In genomic region chr13:99307930-99308359, GRCm38 (mm10) we compare ENCODE assay signal across 12 mouse cellular contexts. TPM values are rescaled to one million over a fixed set of nuclear protein-coding genes. Genes with fewer than 3 reads are reported as not detected.
DNase-seq lines count a peak whose midpoint lies in the region; ATAC-seq and TF ChIP-seq lines count a peak whose summit lies in the region.
"Had no signal": no experiment of that assay in that cellular context is flagged by ENCODE, and none has a peak within 500 bp of the region (broad histone marks: within the 10 kb centered on the region; RNA-seq: fewer than 3 reads in every experiment).

No protein-coding gene starts in this region.

- no peak for TF ChIP-seq POLR2A in myocyte (IDR thresholded peaks at IDR 0.05; ENCODE audit: insufficient read length, low read depth)

- H3K27ac ChIP-seq in embryonic facial prominence, embryonic 13.5 days, result 0 out of 2 replicates have a peak overlapping the region, but pooled peaks have one; percentile 28
- no peak overlapping the region for H3K27ac ChIP-seq in embryonic facial prominence, embryonic 10.5 days (replicated peaks)
- peak overlapping the region; percentile 40 for H3K27ac ChIP-seq in lung, postnatal 0 days (ENCODE audit: low read length)
- peak overlapping the region; percentile 95 for H3K27ac ChIP-seq in heart, embryonic 16.5 days (ENCODE audit: low read length)
- H3K27ac ChIP-seq in liver, postnatal 0 days (ENCODE audit: low read depth), result no peak overlapping the region
- H3K27ac ChIP-seq: midbrain, embryonic 10.5 days; neural tube, embryonic 15.5 days had no signal

- no peak overlapping the region for H3K4me2 ChIP-seq in embryonic facial prominence, embryonic 13.5 days
- no peak overlapping the region for H3K4me2 ChIP-seq in lung, postnatal 0 days (replicated peaks; ENCODE audit: low read depth, low read length)
- H3K4me2 ChIP-seq in heart, embryonic 16.5 days (ENCODE audit: low read depth, low read length), result no peak overlapping the region
- H3K4me2 ChIP-seq in myocyte (ENCODE audit: low read depth), result peak overlapping the region; percentile 76
- no peak overlapping the region for H3K4me2 ChIP-seq in liver, postnatal 0 days (ENCODE audit: low read depth, low read length)
- H3K4me2 ChIP-seq: neural tube, embryonic 15.5 days had no signal

- H3K4me1 ChIP-seq in embryonic facial prominence, embryonic 13.5 days, result peaks cover 11% of the 10 kb centered on the region
- H3K4me1 ChIP-seq in embryonic facial prominence, embryonic 10.5 days, result 0 out of 2 replicates have a peak, but pooled peaks cover 3% of the 10 kb centered on the region
- H3K4me1 ChIP-seq in lung, postnatal 0 days (ENCODE audit: insufficient read depth, low read depth, low read length), result peaks cover 11% of the 10 kb centered on the region; the same call in 1 of the 2 replicates
- H3K4me1 ChIP-seq in heart, embryonic 16.5 days (ENCODE audit: control insufficient read depth, insufficient read depth, low read length), result peaks cover 27% of the 10 kb centered on the region
- 0 out of 2 replicates have a peak, but pooled peaks cover 3% of the 10 kb centered on the region for H3K4me1 ChIP-seq in liver, postnatal 0 days (ENCODE audit: insufficient read depth)

- no peak overlapping the region for H3K4me3 ChIP-seq in embryonic facial prominence, embryonic 13.5 days
- H3K4me3 ChIP-seq in embryonic facial prominence, embryonic 10.5 days, result no peak overlapping the region
- no peak overlapping the region for H3K4me3 ChIP-seq in lung, postnatal 0 days (ENCODE audit: low read depth, low read length)
- no peak overlapping the region for H3K4me3 ChIP-seq in heart, embryonic 16.5 days (ENCODE audit: low read length)
- no peak overlapping the region for H3K4me3 ChIP-seq in myocyte
- H3K4me3 ChIP-seq in liver, postnatal 0 days (ENCODE audit: low read depth, low read length), result no peak overlapping the region
- H3K4me3 ChIP-seq: midbrain, embryonic 10.5 days; neural tube, embryonic 15.5 days had no signal

- no peaks in the 10 kb centered on the region for H3K36me3 ChIP-seq in embryonic facial prominence, embryonic 13.5 days
- no peaks in the 10 kb centered on the region for H3K36me3 ChIP-seq in embryonic facial prominence, embryonic 10.5 days (replicated peaks)
- no peaks in the 10 kb centered on the region for H3K36me3 ChIP-seq in lung, postnatal 0 days (ENCODE audit: insufficient read depth, low read length)
- no peaks in the 10 kb centered on the region for H3K36me3 ChIP-seq in heart, embryonic 16.5 days (ENCODE audit: control insufficient read depth, insufficient read depth)
- no peaks in the 10 kb centered on the region for H3K36me3 ChIP-seq in myocyte (ENCODE audit: control insufficient read depth, insufficient read depth)
- no peaks in the 10 kb centered on the region for H3K36me3 ChIP-seq in liver, postnatal 0 days (replicated peaks; ENCODE audit: insufficient read depth, low read length)
- H3K36me3 ChIP-seq: midbrain, embryonic 10.5 days; neural tube, embryonic 15.5 days had no signal

- peak; percentile 90 for TF ChIP-seq EP300 in lung, postnatal 0 days (IDR thresholded peaks at IDR 0.05)
- no peak for TF ChIP-seq EP300 in liver, postnatal 0 days (IDR thresholded peaks at IDR 0.05; ENCODE audit: low read depth)

- no peak for TF ChIP-seq CTCF in lung, postnatal 0 days (IDR thresholded peaks at IDR 0.05)
- no peak for TF ChIP-seq CTCF in liver, postnatal 0 days (IDR thresholded peaks at IDR 0.05; ENCODE audit: low read depth)

- H3ac ChIP-seq in myocyte (ENCODE audit: control insufficient read depth, insufficient read length), result no peak overlapping the region

- no peak overlapping the region for H3K9ac ChIP-seq in embryonic facial prominence, embryonic 13.5 days
- no peak overlapping the region for H3K9ac ChIP-seq in lung, postnatal 0 days (replicated peaks; ENCODE audit: low read depth)
- no peak overlapping the region for H3K9ac ChIP-seq in heart, embryonic 16.5 days (ENCODE audit: low read length)
- no peak overlapping the region for H3K9ac ChIP-seq in liver, postnatal 0 days (replicated peaks)
- H3K9ac ChIP-seq: neural tube, embryonic 15.5 days had no signal

- ATAC-seq in embryonic facial prominence, embryonic 13.5 days (ENCODE audit: insufficient number of reproducible peaks, insufficient read depth, low FRiP score, low TSS enrichment, low read depth), result no peak
- peak; percentile 83 for ATAC-seq in lung, postnatal 0 days
- peak; percentile 87 for ATAC-seq in heart, embryonic 16.5 days (replicated peaks; ENCODE audit: extremely low read depth, insufficient read depth, low FRiP score)
- ATAC-seq in liver, postnatal 0 days, result no peak

- no peak for DNase-seq in embryonic facial prominence, embryonic 10.5 days (ENCODE audit: low spot score)
- DNase-seq in lung, postnatal 0 days (ENCODE audit: low spot score), result peak; percentile 85
- no peak for DNase-seq in lung, postnatal 4 days
- no peak for DNase-seq in cerebellum, postnatal 4 days (ENCODE audit: low spot score in 2 of 2)
- no peak for DNase-seq in liver, postnatal 0 days
- DNase-seq: left cerebral cortex, postnatal 4 days; right cerebral cortex, postnatal 4 days had no signal

- 54% methylated on average over 5 of the region's 5 CpGs for WGBS in embryonic facial prominence, embryonic 13.5 days
- WGBS in embryonic facial prominence, embryonic 10.5 days, result 90% methylated on average over 5 of the region's 5 CpGs
- WGBS in lung, postnatal 0 days, result 42% methylated on average over 5 of the region's 5 CpGs
- 19% methylated on average over 5 of the region's 5 CpGs for WGBS in heart, embryonic 16.5 days
- 62% methylated on average over 5 of the region's 5 CpGs for whole genome bisulfite sequencing in liver, postnatal 0 days (ENCODE audit: insufficient replicate concordance)

- H3K79me2 ChIP-seq in myocyte (ENCODE audit: control insufficient read depth, insufficient read depth), result no peaks in the 10 kb centered on the region

- no peaks in the 10 kb centered on the region for H3K9me3 ChIP-seq in embryonic facial prominence, embryonic 13.5 days
- no peaks in the 10 kb centered on the region for H3K9me3 ChIP-seq in embryonic facial prominence, embryonic 10.5 days
- H3K9me3 ChIP-seq in lung, postnatal 0 days (ENCODE audit: low read length), result no peaks in the 10 kb centered on the region
- H3K9me3 ChIP-seq in heart, embryonic 16.5 days (replicated peaks; ENCODE audit: control insufficient read depth, low read length), result no peaks in the 10 kb centered on the region
- no peaks in the 10 kb centered on the region for H3K9me3 ChIP-seq in liver, postnatal 0 days (ENCODE audit: low read length)
- H3K9me3 ChIP-seq: midbrain, embryonic 10.5 days; neural tube, embryonic 15.5 days had no signal

- H3K27me3 ChIP-seq in embryonic facial prominence, embryonic 13.5 days, result no peaks in the 10 kb centered on the region
- H3K27me3 ChIP-seq in embryonic facial prominence, embryonic 10.5 days (replicated peaks; ENCODE audit: low read depth, poor library complexity, severe bottlenecking), result no peaks in the 10 kb centered on the region
- no peaks in the 10 kb centered on the region for H3K27me3 ChIP-seq in lung, postnatal 0 days (replicated peaks; ENCODE audit: insufficient read depth, low read length)
- H3K27me3 ChIP-seq in heart, embryonic 16.5 days (ENCODE audit: control insufficient read depth, insufficient read depth, low read length), result no peaks in the 10 kb centered on the region
- H3K27me3 ChIP-seq in myocyte (ENCODE audit: control insufficient read depth, insufficient read depth, insufficient read length), result no peaks in the 10 kb centered on the region
- no peaks in the 10 kb centered on the region for H3K27me3 ChIP-seq in liver, postnatal 0 days (ENCODE audit: insufficient read depth, low read length)
- H3K27me3 ChIP-seq: neural tube, embryonic 15.5 days had no signal

TF ChIP-seq in myocyte, 11 proteins besides CTCF, POLR2A, EP300 and RAD21:
- TF ChIP-seq TCF12 (IDR thresholded peaks at IDR 0.05; ENCODE audit: insufficient read depth, poor library complexity, severe bottlenecking) (no peak), TCF3 (IDR thresholded peaks at IDR 0.05; ENCODE audit: insufficient read length, low read depth) (no peak), MYOG (IDR thresholded peaks at IDR 0.05; ENCODE audit: control insufficient read depth in 1 of 3, insufficient read depth in 1 of 3, insufficient read length in 2 of 3, low read depth in 2 of 3) (no peak), CEBPB (IDR thresholded peaks at IDR 0.05; ENCODE audit: insufficient read depth, poor library complexity, severe bottlenecking) (no peak), REST (IDR thresholded peaks at IDR 0.05; ENCODE audit: insufficient read depth, insufficient read length) (no peak), SRF (IDR thresholded peaks at IDR 0.05; ENCODE audit: control insufficient read depth, insufficient read length, low read depth) (no peak), E2F4 (IDR thresholded peaks at IDR 0.05; ENCODE audit: insufficient read depth) (no peak), POLR2AphosphoS2 (IDR thresholded peaks at IDR 0.05; ENCODE audit: insufficient read length, low read depth) (no peak), USF1 (IDR thresholded peaks at IDR 0.05; ENCODE audit: low read depth) (no peak), MAX (IDR thresholded peaks at IDR 0.05; ENCODE audit: low read depth) (no peak), MYOD1 (IDR thresholded peaks at IDR 0.05; ENCODE audit: control insufficient read depth in 1 of 3, insufficient read length in 2 of 3, low read depth in 2 of 3) (no peak)

RNA-seq across cellular contexts. Expression of gene Ptcd2, which starts 36.6 kb away (rescaled TPM):
- polyA plus RNA-seq in embryonic facial prominence, embryonic 13.5 days (2015; fragmentation: Nextera tagmentation; extraction: Ambion mirVana), result 44.7 and 45.8 TPM in 2 replicates
- 52.9 and 55.0 TPM in 2 replicates for polyA plus RNA-seq in embryonic facial prominence, embryonic 10.5 days (2016; fragmentation: Nextera tagmentation; extraction: Ambion mirVana)
- 22.9 and 25.3 TPM in 2 replicates for polyA plus RNA-seq in lung, postnatal 0 days (2015; fragmentation: Nextera tagmentation; extraction: Ambion mirVana)
- 78.8 and 79.2 TPM in 2 replicates for polyA plus RNA-seq in heart, embryonic 16.5 days (2015; fragmentation: Nextera tagmentation; extraction: Ambion mirVana)
- polyA plus RNA-seq in myocyte (2012; fragmentation: generic; extraction: Trizol), result 25.1 TPM
- 23.2 and 23.8 TPM in 2 replicates for polyA plus RNA-seq in liver, postnatal 0 days (2015; fragmentation: Nextera tagmentation; extraction: Ambion mirVana)

RNA-seq across cellular contexts. Expression of gene Mrps27, which starts 36.6 kb away (rescaled TPM):
- polyA plus RNA-seq in embryonic facial prominence, embryonic 13.5 days (2015; fragmentation: Nextera tagmentation; extraction: Ambion mirVana), result 60.1 and 62.5 TPM in 2 replicates
- 82.8 and 88.2 TPM in 2 replicates for polyA plus RNA-seq in embryonic facial prominence, embryonic 10.5 days (2016; fragmentation: Nextera tagmentation; extraction: Ambion mirVana)
- 19.2 and 20.4 TPM in 2 replicates for polyA plus RNA-seq in lung, postnatal 0 days (2015; fragmentation: Nextera tagmentation; extraction: Ambion mirVana)
- polyA plus RNA-seq in heart, embryonic 16.5 days (2015; fragmentation: Nextera tagmentation; extraction: Ambion mirVana), result 96.5 and 97.0 TPM in 2 replicates
- 34.2 TPM for polyA plus RNA-seq in myocyte (2012; fragmentation: generic; extraction: Trizol)
- 16.6 and 17.3 TPM in 2 replicates for polyA plus RNA-seq in liver, postnatal 0 days (2015; fragmentation: Nextera tagmentation; extraction: Ambion mirVana)

Comparison
In these comparisons a context has a peak if more than half of its experiments do, and no peak if none do; other contexts are left out.
1. H3K27ac ChIP-seq: peak in embryonic facial prominence, embryonic 13.5 days (single experiment), lung, postnatal 0 days (single experiment) and heart, embryonic 16.5 days (single experiment); none in embryonic facial prominence, embryonic 10.5 days (single experiment) and liver, postnatal 0 days (single experiment).
2. ATAC-seq: peak in lung, postnatal 0 days (single experiment) and heart, embryonic 16.5 days (single experiment); none in embryonic facial prominence, embryonic 13.5 days (single experiment) and liver, postnatal 0 days (single experiment).